Mouse (Mus musculus) ES-E14 (cell line): ENCODE measurements around the gene Dalrd3. TPM values are rescaled to one million over a fixed set of nuclear protein-coding genes. Genes with fewer than 3 reads are reported as not detected.

Experiments
- DNase-seq: peaks from one replicate; pipeline ENCODE4 v3.0.0-alpha.2; 2013; ENCODE audit warnings: low read depth, low spot score
- H3K27ac ChIP-seq: 2 replicates; pipeline ENCODE4 v1.5.1; 2012; ENCODE audit warnings: low read depth, mild to moderate bottlenecking, low read length, moderate library complexity, mixed read lengths; ENCODE audit not compliant: poor library complexity, insufficient read depth, severe bottlenecking
- H3K36me3 ChIP-seq: 2 replicates; pipeline ENCODE4 v1.6.1; 2012; ENCODE audit warnings: mild to moderate bottlenecking, low read length, moderate library complexity, mixed read lengths; ENCODE audit not compliant: control insufficient read depth, poor library complexity, insufficient read depth, severe bottlenecking
- H3K4me1 ChIP-seq, 2 experiments: fragments of 150-350 bp in 1 of 2; sonication (generic) in 1 of 2; 2 replicates each; pipeline ENCODE4 v1.6.1; 2012; ENCODE audit warnings: low read length in 2 of 2, mild to moderate bottlenecking in 1 of 2, mixed read lengths in 1 of 2; ENCODE audit not compliant: control insufficient read depth in 2 of 2, insufficient read depth in 2 of 2, poor library complexity in 1 of 2
- H3K4me3 ChIP-seq, 2 experiments: fragments of 150-350 bp in 1 of 2; sonication (generic) in 1 of 2; 2 replicates each; pipeline ENCODE4 v1.5.1; 2012; ENCODE audit warnings: low read length in 2 of 2, low read depth in 1 of 2, mild to moderate bottlenecking in 1 of 2, mixed read lengths in 1 of 2; ENCODE audit not compliant: insufficient read depth in 1 of 2, poor library complexity in 1 of 2, severe bottlenecking in 1 of 2
- H3K9ac ChIP-seq: 2 replicates; pipeline ENCODE4 v1.6.1; 2012; ENCODE audit warnings: low read depth, mild to moderate bottlenecking, low read length, mixed read lengths; ENCODE audit not compliant: poor library complexity, insufficient read depth, severe bottlenecking
- H3K9me3 ChIP-seq: fragments of 150-350 bp; sonication (generic); 2 replicates; pipeline ENCODE4 v1.6.1; 2012; ENCODE audit warnings: low read depth, mild to moderate bottlenecking, low read length; ENCODE audit not compliant: control insufficient read depth, insufficient read depth
- CHD2 ChIP-seq: IDR thresholded peaks from 2 replicates; pipeline ENCODE4 v1.6.1; 2014; ENCODE audit warnings: mild to moderate bottlenecking, low read depth, low read length, inconsistent platforms
- HCFC1 ChIP-seq: IDR thresholded peaks from 2 replicates; pipeline ENCODE4 v1.6.1; 2012; ENCODE audit warnings: low read length, inconsistent platforms, borderline replicate concordance; ENCODE audit not compliant: insufficient read depth
- MAFK ChIP-seq: IDR thresholded peaks from 2 replicates; pipeline ENCODE4 v1.6.1; 2014; ENCODE audit warnings: mild to moderate bottlenecking, low read depth, low read length, inconsistent platforms; ENCODE audit not compliant: insufficient read depth
- ZC3H11A ChIP-seq: IDR thresholded peaks from 2 replicates; pipeline ENCODE4 v1.6.1; 2012; ENCODE audit warnings: low read depth, mild to moderate bottlenecking, inconsistent platforms, low read length, borderline replicate concordance
- ZNF384 ChIP-seq: IDR thresholded peaks from 2 replicates; pipeline ENCODE4 v1.6.1; 2012; ENCODE audit warnings: low read depth, low read length, inconsistent platforms
- in situ Hi-C, 2 experiments: fragments of 600-800 bp; cut with MboI; formaldehyde crosslinking; loops; one replicate each; pipeline ENCODE4 v1.15.1; 2025; ENCODE audit warnings: low sequenced_read_pairs in 2 of 2, inconsistent platforms in 1 of 2; ENCODE audit not compliant: unreplicated experiment in 2 of 2
- total RNA-seq: library from RNA; depleted of rRNA; stranded (reverse); fragments of 300-350 nt; gene quantifications from 2 replicates; pipeline ENCODE4 v1.2.3, GENCODE M21; 2012

Dalrd3 gene
- total RNA-seq, 1 experiment: 112 TPM

GRCm38 (mm10) chr9:108575321-108576297 lies 5.9 kb downstream of the Dalrd3 start:
- TF ChIP-seq HCFC1 (no peak), ZNF384 (no peak), MAFK (no peak), CHD2 (no peak), ZC3H11A (no peak)
- Histone ChIP-seq H3K4me3 (0 out of 4 replicates have a peak overlapping the region, but pooled peaks of 1 of the 2 experiments have one; percentile 17), H3K36me3 (peaks cover 35% of the 10 kb centered on the region), H3K9me3 (no peaks in the 10 kb centered on the region), H3K4me1 (peaks cover 6 to 50% of the 10 kb centered on the region in 2 experiments; a peak in 3 of 4 replicates), H3K27ac (no peak overlapping the region), H3K9ac (no peak overlapping the region)
- in situ Hi-C loops: no loop called here
- no peak for DNase-seq

DNA sequence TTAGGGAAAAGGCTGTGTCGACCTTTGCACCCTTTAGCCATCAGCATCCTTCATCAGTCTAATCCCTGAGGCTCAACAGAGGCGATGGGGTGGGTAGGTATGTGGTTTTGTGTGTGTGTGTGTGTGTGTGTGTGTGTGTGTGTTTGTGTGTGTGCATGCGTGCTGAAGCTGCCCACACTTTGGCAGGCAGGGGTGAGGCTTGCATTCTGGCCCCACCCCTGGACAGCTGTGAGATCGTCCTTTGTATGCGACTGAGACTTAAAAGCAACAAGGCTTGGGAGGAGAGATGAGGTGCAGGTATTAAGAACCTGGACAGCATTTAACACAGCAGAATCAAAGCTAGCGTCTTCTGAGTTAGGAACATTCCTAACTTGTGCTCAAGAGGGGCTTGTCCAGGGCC lies 7.3 kb downstream of the Dalrd3 start:
- peaks cover 22% of the 10 kb centered on the region for H3K36me3 ChIP-seq
- DNase-seq: no peak
- in situ Hi-C loops: no loop called here
- H3K4me3 ChIP-seq: 0 out of 4 replicates have a peak overlapping the region, but pooled peaks of 1 of the 2 experiments have one; percentile 76
- H3K9me3 ChIP-seq: no peaks in the 10 kb centered on the region
- TF ChIP-seq MAFK (no peak), CHD2 (no peak), ZNF384 (no peak), ZC3H11A (no peak), HCFC1 (no peak)
- peaks cover 6 to 43% of the 10 kb centered on the region in 2 experiments; a peak in 3 of 4 replicates for H3K4me1 ChIP-seq
- H3K27ac ChIP-seq: no peak overlapping the region
- no peak overlapping the region for H3K9ac ChIP-seq

DNA sequence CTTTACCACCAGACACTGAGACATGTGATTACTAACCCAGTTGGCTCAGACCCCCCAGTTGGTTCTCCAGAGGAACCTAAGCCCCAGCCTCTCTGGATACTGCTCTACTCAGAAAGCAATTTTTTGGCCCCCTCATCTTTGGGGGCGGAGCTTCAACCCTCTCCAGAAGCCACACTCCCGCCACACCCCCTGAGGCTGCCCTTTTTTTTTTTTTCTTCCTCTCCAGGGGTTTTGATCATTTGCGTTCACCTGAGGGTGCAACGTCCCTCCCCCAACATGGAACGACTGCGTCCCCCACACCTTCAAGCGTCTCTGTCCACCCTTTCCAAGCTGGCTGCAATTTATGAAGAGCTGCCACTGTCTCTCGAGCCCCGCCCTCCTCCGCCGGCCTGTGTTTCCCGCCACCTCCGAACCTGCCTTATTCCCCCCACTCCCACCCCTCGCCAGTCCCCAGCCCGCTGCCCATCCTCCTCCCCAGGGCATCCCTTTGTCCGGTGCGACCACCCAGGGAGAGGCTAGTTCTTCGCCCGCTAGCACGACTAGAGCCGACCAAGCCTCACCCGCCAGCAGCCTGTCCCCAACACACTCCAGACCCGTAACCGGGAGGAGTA lies 8.4 kb downstream of the Dalrd3 start:
- H3K9ac ChIP-seq: peak overlapping the region; percentile 96
- H3K9me3 ChIP-seq: no peaks in the 10 kb centered on the region
- in situ Hi-C loops: no loop called here
- peaks cover 6 to 42% of the 10 kb centered on the region in 2 experiments; a peak in 3 of 4 replicates for H3K4me1 ChIP-seq
- peak overlapping the region; percentile 76 to 96 for H3K4me3 ChIP-seq
- TF ChIP-seq ZNF384: peak; percentile 87
- TF ChIP-seq CHD2: no peak
- H3K36me3 ChIP-seq: peaks cover 12% of the 10 kb centered on the region
- H3K27ac ChIP-seq: peak overlapping the region; percentile 86
- DNase-seq: no peak

GRCm38 (mm10) chr9:108578545-108579343 lies 9.1 kb downstream of the Dalrd3 start, which contains the start of gene Wdr6:
Gene Wdr6, minus strand, starts transcription at chr9:108578739.
- in situ Hi-C loops: no loop called here
- DNase-seq: peak; percentile 89
- no peaks in the 10 kb centered on the region for H3K9me3 ChIP-seq
- peak within 1 kb of the TSS; percentile 76 to 96 for H3K4me3 ChIP-seq
- H3K27ac ChIP-seq: peak within 1 kb of the TSS; percentile 86
- H3K36me3 ChIP-seq: peaks cover 9% of the 10 kb centered on the region
- H3K4me1 ChIP-seq: peaks cover 6 to 37% of the 10 kb centered on the region in 2 experiments; a peak in 3 of 4 replicates
- H3K9ac ChIP-seq: peak within 1 kb of the TSS; percentile 96
- peak; percentile 99 for TF ChIP-seq CHD2
- no peak; the same call in 1 of the 2 replicates for TF ChIP-seq HCFC1
- no peak for TF ChIP-seq ZC3H11A
